Mouse (Mus musculus): ENCODE measurements around the gene Tigd3.

Tigd3 gene

GRCm38 (mm10) chr19:5847306-5847796 lies 46.6 kb downstream of the Tigd3 start:
- no peak for DNase-seq (ENCODE audit: low spot score)

DNA sequence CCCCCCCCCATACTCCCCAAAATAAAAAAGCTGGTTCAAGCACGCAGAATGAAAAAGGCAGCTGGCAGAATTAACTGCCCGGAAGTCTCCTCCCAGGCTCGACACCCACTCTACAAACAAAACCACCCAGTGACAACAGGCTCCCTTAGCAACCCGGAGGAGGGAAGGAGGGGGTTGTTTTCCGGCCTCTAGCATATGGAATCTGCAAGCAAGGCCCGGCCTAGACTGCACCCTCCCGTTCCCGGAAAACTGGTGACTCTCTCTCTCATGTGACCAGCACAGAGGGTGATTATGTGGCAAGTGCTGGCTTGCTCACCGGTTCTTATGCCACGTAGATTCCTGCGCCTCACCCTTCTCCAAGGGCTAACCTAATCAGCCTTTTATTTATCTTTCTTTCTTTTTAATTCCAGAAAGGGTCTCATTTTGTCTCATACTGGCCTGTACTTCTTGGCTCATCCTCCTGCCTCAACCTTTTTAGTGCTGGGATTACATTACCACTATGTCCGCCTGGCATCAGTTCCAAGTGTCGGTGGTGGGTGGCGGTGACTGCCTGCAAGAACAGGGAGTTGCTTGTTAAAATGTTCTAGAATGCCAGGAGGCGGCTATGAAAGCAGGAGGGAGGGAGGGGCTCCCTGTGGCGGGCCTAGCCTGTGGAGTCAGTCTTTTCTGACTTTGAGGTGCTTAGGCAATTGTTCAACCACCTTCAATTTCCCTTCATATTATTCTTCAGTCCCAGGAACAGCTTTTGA lies 47.2 kb downstream of the Tigd3 start:
- peak; percentile 62 for DNase-seq (ENCODE audit: low spot score)

GRCm38 (mm10) chr19:5846154-5846553 lies 47.8 kb downstream of the Tigd3 start:
- DNase-seq (ENCODE audit: low spot score): no peak

- DNase-seq (ENCODE audit: low spot score): peak; percentile 92
These were observed 48.4 kb downstream of the Tigd3 start for GRCm38 (mm10) chr19:5845319-5846135.

DNA sequence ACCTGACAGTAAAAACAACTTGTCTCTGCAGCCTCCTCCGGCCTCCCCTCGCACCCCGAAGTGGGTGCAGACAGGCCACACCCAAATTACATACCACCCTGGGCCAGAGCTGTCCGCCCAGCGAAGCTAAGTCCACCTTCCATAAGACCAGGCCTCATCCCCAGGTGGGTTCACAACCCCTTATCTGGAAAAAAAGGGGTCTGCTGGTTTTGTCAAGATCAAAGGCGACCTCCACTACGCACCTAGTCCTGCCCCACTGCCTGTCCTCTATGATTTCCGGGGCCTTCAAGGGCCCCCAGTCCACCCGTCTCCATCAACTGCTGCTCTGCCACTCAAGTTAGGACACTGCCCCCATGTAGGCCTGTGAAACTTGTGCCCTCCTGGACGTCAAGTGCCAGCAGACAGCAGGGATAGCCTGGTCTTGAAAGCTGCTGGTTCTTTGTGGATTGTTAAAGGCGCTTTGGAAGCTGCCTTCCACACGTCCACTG lies 49.1 kb downstream of the Tigd3 start:
- no peak for DNase-seq (ENCODE audit: low spot score)

- no peak for DNase-seq (ENCODE audit: low spot score)
These were observed 49.9 kb downstream of the Tigd3 start for GRCm38 (mm10) chr19:5843781-5844691.

DNA sequence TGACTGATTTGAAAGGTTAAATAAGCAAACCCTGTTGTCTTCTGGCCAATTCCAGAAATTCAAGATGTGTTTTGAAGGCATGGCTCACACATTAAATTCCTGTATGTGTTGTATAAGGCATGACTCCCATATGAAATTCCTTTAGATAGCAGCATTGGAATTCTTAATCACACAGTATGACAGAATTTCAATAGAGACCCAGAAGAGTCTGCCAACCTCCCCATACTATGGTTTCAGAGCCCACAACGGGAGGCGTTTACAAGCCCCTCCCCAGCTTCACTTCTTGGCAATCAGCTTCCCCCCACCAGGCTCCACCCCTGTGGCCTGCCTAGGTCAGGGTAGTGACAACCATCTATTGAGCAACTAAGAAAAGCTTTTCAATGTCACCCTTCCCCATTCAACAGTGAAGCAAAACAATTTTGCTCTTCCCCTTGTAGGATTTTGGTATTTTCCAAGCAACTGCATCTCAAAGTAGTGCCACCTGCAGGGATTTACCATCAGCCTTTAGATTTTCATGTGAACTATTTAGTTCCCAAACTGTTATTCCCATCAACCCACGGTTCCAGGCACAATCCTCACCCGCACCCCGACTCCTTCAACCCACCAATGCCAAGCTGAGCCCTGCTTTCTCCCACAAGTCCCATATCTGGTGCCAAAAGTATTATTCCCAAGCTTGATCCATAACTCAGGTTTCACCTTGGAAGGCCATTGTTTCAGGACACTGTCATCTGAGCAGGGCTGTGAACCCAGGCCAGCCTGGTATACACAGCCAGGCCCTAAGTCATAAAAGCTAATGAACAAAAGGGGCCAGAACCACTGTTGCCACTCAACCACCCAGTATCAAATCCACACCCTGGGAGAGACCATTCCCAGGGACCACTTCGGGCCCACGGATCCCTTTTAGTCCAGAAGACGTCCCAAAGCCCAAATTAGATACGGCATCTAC lies 50.9 kb downstream of the Tigd3 start:
- no peak for DNase-seq (ENCODE audit: low spot score)

GRCm38 (mm10) chr19:5841999-5842784 lies 51.8 kb downstream of the Tigd3 start:
- DNase-seq (ENCODE audit: low spot score): no peak

- no peak for DNase-seq (ENCODE audit: low spot score)
These were observed 52.5 kb downstream of the Tigd3 start for GRCm38 (mm10) chr19:5841389-5841946.

Data from urinary bladder, postnatal 25 days (tissue).